Comparison of ENCODE assay signal across 15 mouse cellular contexts in genomic region chr6:94199696-94200095, GRCm38 (mm10).
"Had no signal": no experiment of that assay in that cellular context is flagged by ENCODE, and none has a peak within 500 bp of the region (broad histone marks: within the 10 kb centered on the region; RNA-seq: fewer than 3 reads in every experiment).

No protein-coding gene starts in this region.

- H3K27me3 ChIP-seq: intestine, embryonic 15.5 days; limb, embryonic 13.5 days; midbrain, embryonic 12.5 days; neural tube, embryonic 13.5 days had no signal

- H3K36me3 ChIP-seq: intestine, embryonic 15.5 days; limb, embryonic 13.5 days; midbrain, embryonic 12.5 days; neural tube, embryonic 13.5 days had no signal

- DNase-seq: kidney, adult 18-20 months; kidney, postnatal 10 days; kidney, postnatal 4 days; left cerebral cortex, postnatal 4 days; lung, postnatal 10 days; retina, postnatal 1 day; right cerebral cortex, postnatal 4 days; spleen, adult 18-20 months; thymus, postnatal 36 days had no signal

- ATAC-seq: intestine, embryonic 15.5 days; midbrain, embryonic 16.5 days had no signal

- H3K4me1 ChIP-seq: midbrain, embryonic 12.5 days had no signal

- H3K4me2 ChIP-seq: intestine, embryonic 15.5 days; limb, embryonic 13.5 days; midbrain, embryonic 12.5 days; neural tube, embryonic 13.5 days had no signal

- H3K9ac ChIP-seq: intestine, embryonic 15.5 days; limb, embryonic 13.5 days; liver, embryonic 14.5 days; midbrain, embryonic 12.5 days; neural tube, embryonic 13.5 days had no signal

- H3K27ac ChIP-seq: intestine, embryonic 15.5 days; limb, embryonic 13.5 days; liver, embryonic 14.5 days; midbrain, embryonic 12.5 days; neural tube, embryonic 13.5 days had no signal

- H3K4me3 ChIP-seq: intestine, embryonic 15.5 days; limb, embryonic 13.5 days; midbrain, embryonic 12.5 days; neural tube, embryonic 13.5 days had no signal

- H3K9me3 ChIP-seq: intestine, embryonic 15.5 days; limb, embryonic 13.5 days; midbrain, embryonic 12.5 days; neural tube, embryonic 13.5 days had no signal
